Mouse (Mus musculus) forebrain, embryonic 16.5 days (tissue): ENCODE data around the gene Phf5a. TPM values are rescaled to one million over a fixed set of nuclear protein-coding genes. Genes with fewer than 3 reads are reported as not detected.

Experiments
- ATAC-seq: fragments of 200-750 bp; cut with Nextera tagmentation; 2 replicates; pipeline ENCODE4 v1.8.0; 2017; ENCODE audit warnings: mild to moderate bottlenecking, moderate library complexity
- H3K27ac ChIP-seq: fragments of 300-500 bp; sonication (generic); 2 replicates; pipeline ENCODE4 v1.5.1; 2014; ENCODE audit warnings: low read length, control low read depth
- H3K27me3 ChIP-seq: fragments of 300-500 bp; sonication (generic); replicated peaks from 2 replicates; pipeline ENCODE4 v1.6.1; 2014; ENCODE audit warnings: low read length; ENCODE audit not compliant: control insufficient read depth, insufficient read depth
- H3K36me3 ChIP-seq: fragments of 300-500 bp; sonication (generic); 2 replicates; pipeline ENCODE4 v1.6.1; 2014; ENCODE audit not compliant: control insufficient read depth, insufficient read depth
- H3K4me1 ChIP-seq: fragments of 300-500 bp; sonication (generic); replicated peaks from 2 replicates; pipeline ENCODE4 v1.6.1; 2014; ENCODE audit warnings: low read length; ENCODE audit not compliant: control insufficient read depth, insufficient read depth
- H3K4me2 ChIP-seq: fragments of 300-500 bp; sonication (generic); 2 replicates; pipeline ENCODE4 v1.6.1; 2014; ENCODE audit warnings: mild to moderate bottlenecking, low read length, control low read depth
- H3K4me3 ChIP-seq: fragments of 300-500 bp; sonication (generic); replicated peaks from 2 replicates; pipeline ENCODE4 v1.5.1; 2014; ENCODE audit warnings: mild to moderate bottlenecking, low read length, control low read depth
- H3K9ac ChIP-seq: fragments of 300-500 bp; sonication (generic); replicated peaks from 2 replicates; pipeline ENCODE4 v1.6.1; 2014; ENCODE audit warnings: low read depth, low read length, control low read depth
- H3K9me3 ChIP-seq: fragments of 300-500 bp; sonication (generic); 2 replicates; pipeline ENCODE4 v1.6.1; 2016; ENCODE audit warnings: low read length; ENCODE audit not compliant: control insufficient read depth
- WGBS: fragments of 180-500 bp; shearing (Covaris S2); extraction: QIAGEN DNeasy Blood & Tissue Kit; methylation state at CpG from one replicate; pipeline ENCODE4 v1.1.7; 2014; 5-methylcytosine and 5-hydroxymethylcytosine counted together
- polyA plus RNA-seq: library from polyadenylated mRNA; unstranded; fragments of >200 nt; fragmentation: Nextera tagmentation; extraction: Ambion mirVana; gene quantifications from 2 replicates; pipeline ENCODE4 v1.2.1, GENCODE M21; 2015

Gene Phf5a
- polyA plus RNA-seq, 1 experiment from 2014 or later: 130 TPM

- ATAC-seq: no peak
- Histone ChIP-seq H3K9ac (no peak overlapping the region), H3K4me1 (peaks cover 15% of the 10 kb centered on the region), H3K36me3 (no peaks in the 10 kb centered on the region), H3K4me2 (no peak overlapping the region), H3K27ac (no peak overlapping the region), H3K4me3 (no peak overlapping the region), H3K9me3 (no peaks in the 10 kb centered on the region), H3K27me3 (no peaks in the 10 kb centered on the region)
- 63% methylated on average over 3 of the region's 3 CpGs for WGBS
Observed at GRCm38 (mm10) chr15:81834171-81834841, 37.4 kb downstream of the Phf5a start.

GRCm38 (mm10) chr15:81833481-81833880 lies 38.2 kb downstream of the Phf5a start:
- Histone ChIP-seq H3K27ac (no peak overlapping the region), H3K36me3 (no peaks in the 10 kb centered on the region), H3K4me1 (peaks cover 12% of the 10 kb centered on the region), H3K9me3 (no peaks in the 10 kb centered on the region), H3K9ac (no peak overlapping the region), H3K4me2 (no peak overlapping the region), H3K27me3 (no peaks in the 10 kb centered on the region), H3K4me3 (no peak overlapping the region)
- WGBS: 79% methylated on average over 4 of the region's 4 CpGs
- ATAC-seq: no peak

- Histone ChIP-seq H3K4me2 (no peak overlapping the region), H3K9me3 (no peaks in the 10 kb centered on the region), H3K36me3 (peaks cover 3% of the 10 kb centered on the region; the same call in 1 of the 2 replicates), H3K4me1 (peaks cover 12% of the 10 kb centered on the region), H3K27me3 (no peaks in the 10 kb centered on the region), H3K9ac (no peak overlapping the region), H3K4me3 (no peak overlapping the region), H3K27ac (no peak overlapping the region)
- ATAC-seq: no peak
- 91% methylated on average over 3 of the region's 3 CpGs for WGBS
Observed at GRCm38 (mm10) chr15:81832219-81832618, 39.5 kb downstream of the Phf5a start.

DNA sequence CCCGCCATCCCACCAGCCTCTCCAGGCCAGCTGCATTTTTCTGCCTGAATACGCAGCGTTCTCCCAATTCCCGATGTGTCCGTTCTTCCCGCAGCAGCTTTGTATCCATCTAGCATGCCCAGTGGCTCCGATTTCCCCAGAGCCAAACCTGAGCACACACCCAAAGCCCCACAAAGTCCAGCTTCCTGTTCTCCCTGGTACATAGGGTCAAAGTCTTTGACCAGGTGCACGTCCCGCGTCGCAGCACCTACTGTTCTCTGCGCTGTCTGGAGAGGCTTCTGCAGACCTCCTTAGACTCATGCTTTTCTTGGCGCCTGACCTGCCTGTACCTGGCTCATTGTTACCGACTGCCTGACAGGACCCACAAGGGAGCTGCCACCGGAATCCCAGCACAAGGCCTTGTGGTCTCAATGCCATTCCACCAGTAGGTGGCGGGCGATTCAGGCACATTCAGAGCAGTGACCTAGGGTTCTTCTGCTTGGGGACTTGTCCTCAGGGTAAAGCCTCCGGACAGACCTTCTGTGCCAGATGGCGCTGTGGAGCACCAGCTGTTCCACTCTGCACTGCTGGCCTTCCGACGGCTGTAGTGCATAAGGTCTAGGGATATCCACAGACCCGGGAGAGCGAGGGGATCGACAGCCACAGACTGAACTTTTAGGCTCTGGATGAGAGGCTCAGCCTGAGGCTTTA lies 40.4 kb downstream of the Phf5a start:
- H3K9me3 ChIP-seq: no peaks in the 10 kb centered on the region
- WGBS: 13% methylated on average over 24 of the region's 24 CpGs
- H3K27me3 ChIP-seq: no peaks in the 10 kb centered on the region
- H3K4me3 ChIP-seq: no peak overlapping the region
- peaks cover 5% of the 10 kb centered on the region; the same call in 1 of the 2 replicates for H3K36me3 ChIP-seq
- peaks cover 7% of the 10 kb centered on the region for H3K4me1 ChIP-seq
- H3K27ac ChIP-seq: 0 out of 2 replicates have a peak overlapping the region, but pooled peaks have one; percentile 4
- peak overlapping the region; percentile 22; the same call in 1 of the 2 replicates for H3K9ac ChIP-seq
- peak; percentile 94 for ATAC-seq
- no peak overlapping the region for H3K4me2 ChIP-seq

DNA sequence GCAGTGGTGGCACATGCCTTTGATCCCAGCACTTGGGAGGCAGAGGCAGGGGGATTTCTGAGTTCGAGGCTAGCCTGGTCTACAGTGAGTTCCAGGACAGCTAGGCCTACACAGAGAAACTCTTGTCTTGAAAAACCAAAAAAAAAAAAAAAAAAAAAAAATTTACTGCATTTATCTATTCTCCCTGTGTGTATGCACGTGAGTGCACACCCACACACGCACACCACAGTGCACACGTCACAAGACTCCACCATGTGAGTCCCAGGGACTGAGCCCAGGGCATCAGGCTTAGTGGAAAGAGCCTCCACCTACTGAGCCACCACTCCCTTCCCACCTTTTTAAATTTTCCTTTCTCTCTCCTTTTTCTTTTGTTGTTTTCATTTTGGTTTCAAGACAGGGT lies 41.2 kb downstream of the Phf5a start:
- no peak overlapping the region for H3K4me3 ChIP-seq
- no peak overlapping the region for H3K27ac ChIP-seq
- H3K9ac ChIP-seq: no peak overlapping the region
- H3K4me1 ChIP-seq: peaks cover 3% of the 10 kb centered on the region; the same call in 1 of the 2 replicates
- no peaks in the 10 kb centered on the region for H3K27me3 ChIP-seq
- H3K4me2 ChIP-seq: no peak overlapping the region
- no peaks in the 10 kb centered on the region for H3K9me3 ChIP-seq
- peaks cover 8% of the 10 kb centered on the region for H3K36me3 ChIP-seq
- ATAC-seq: no peak
- WGBS: 89% methylated on average over 4 of the region's 4 CpGs

DNA sequence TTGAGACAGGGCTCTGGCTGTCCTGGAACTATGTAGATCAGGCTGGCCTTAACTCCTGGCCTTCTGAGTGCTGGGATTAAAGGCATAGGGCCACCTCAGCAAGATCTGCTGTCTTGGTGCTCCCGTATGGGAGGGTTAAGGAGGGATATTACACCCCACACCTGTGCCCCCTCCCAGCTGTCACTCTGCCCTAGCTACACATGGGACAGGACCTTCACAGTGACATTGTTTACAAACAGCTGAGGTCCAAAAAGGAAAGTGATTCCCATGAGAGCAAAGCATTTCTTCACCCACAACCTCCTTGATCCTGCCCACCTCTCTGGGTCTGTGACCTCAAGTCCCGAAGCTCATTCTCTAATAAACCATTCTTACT lies 42.5 kb downstream of the Phf5a start:
- 75% methylated on average over 2 of the region's 2 CpGs for WGBS
- no peak overlapping the region for H3K9ac ChIP-seq
- ATAC-seq: no peak

GRCm38 (mm10) chr15:81828426-81829207 lies 43.1 kb downstream of the Phf5a start:
- peaks cover 16% of the 10 kb centered on the region for H3K36me3 ChIP-seq
- no peaks in the 10 kb centered on the region for H3K9me3 ChIP-seq
- no peak for ATAC-seq
- no peak overlapping the region for H3K27ac ChIP-seq
- WGBS: 92% methylated on average over 7 of the region's 7 CpGs
- H3K9ac ChIP-seq: no peak overlapping the region
- no peak overlapping the region for H3K4me3 ChIP-seq
- H3K27me3 ChIP-seq: no peaks in the 10 kb centered on the region
- no peak overlapping the region for H3K4me2 ChIP-seq
- H3K4me1 ChIP-seq: peaks cover 3% of the 10 kb centered on the region; the same call in 1 of the 2 replicates

More for the DNA sequence above, 42.5 kb downstream of the Phf5a start:
- Histone ChIP-seq H3K36me3 (peaks cover 16% of the 10 kb centered on the region), H3K27ac (no peak overlapping the region), H3K9me3 (no peaks in the 10 kb centered on the region), H3K4me1 (peaks cover 3% of the 10 kb centered on the region; the same call in 1 of the 2 replicates), H3K4me3 (no peak overlapping the region), H3K4me2 (no peak overlapping the region), H3K27me3 (no peaks in the 10 kb centered on the region)

DNA sequence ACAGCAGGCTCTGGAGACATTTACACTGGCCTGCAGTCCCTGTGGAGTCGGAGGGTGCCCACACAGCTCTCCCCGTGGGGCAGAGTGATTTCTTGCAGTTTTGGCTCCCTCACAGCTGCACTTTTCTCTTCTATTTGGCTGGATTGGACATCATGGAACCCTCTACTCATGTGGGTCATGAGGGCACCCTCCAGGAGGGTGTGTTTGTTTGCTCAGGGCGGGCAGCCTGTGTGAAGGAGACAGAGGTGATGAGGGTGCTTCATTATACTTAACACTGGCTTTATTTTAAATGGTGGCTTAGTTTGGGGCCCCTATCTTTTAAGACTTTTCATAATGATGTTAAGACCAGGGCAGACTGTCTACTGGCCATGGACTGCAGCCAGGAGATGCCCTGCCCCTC lies 46.9 kb downstream of the Phf5a start:
- Histone ChIP-seq H3K27me3 (no peaks in the 10 kb centered on the region), H3K9me3 (no peaks in the 10 kb centered on the region), H3K4me3 (no peak overlapping the region), H3K4me2 (no peak overlapping the region), H3K9ac (no peak overlapping the region), H3K4me1 (no peaks in the 10 kb centered on the region), H3K36me3 (peaks cover 27% of the 10 kb centered on the region), H3K27ac (no peak overlapping the region)
- ATAC-seq: no peak
- WGBS: 77% methylated on average over 3 of the region's 3 CpGs

DNA sequence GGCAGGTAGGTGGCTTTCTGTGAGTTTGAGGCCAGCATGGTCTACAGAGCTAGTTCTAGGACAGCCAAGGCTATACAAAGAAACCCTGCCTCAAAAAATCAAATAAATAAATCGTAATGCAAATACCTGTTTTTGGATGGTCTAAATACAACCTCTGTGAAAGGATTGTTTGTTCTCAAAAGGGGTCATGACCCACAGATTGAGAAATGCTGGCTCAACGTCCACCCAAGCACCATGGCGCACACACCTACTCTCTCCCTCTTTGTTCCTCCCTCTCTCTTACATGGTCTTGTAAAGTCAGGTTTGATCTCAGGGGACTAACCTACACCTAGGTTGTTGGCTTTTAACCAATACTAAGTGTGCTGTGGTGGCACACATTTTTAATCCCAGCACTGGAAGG lies 49.1 kb downstream of the Phf5a start:
- Histone ChIP-seq H3K36me3 (peaks cover 37% of the 10 kb centered on the region), H3K4me3 (no peak overlapping the region), H3K4me1 (no peaks in the 10 kb centered on the region), H3K9ac (no peak overlapping the region), H3K4me2 (no peak overlapping the region), H3K27me3 (no peaks in the 10 kb centered on the region), H3K9me3 (no peaks in the 10 kb centered on the region), H3K27ac (no peak overlapping the region)
- WGBS: 94% methylated on average over 3 of the region's 3 CpGs
- no peak for ATAC-seq
